Mouse (Mus musculus) liver, postnatal 0 days (tissue): ENCODE measurements around the gene Atad1.

ENCODE experiments used
- CTCF ChIP-seq: sonication (generic); IDR thresholded peaks from 2 replicates; pipeline ENCODE4 v1.5.1; 2016; ENCODE audit warnings: antibody characterized with exemption, low read depth
- EP300 ChIP-seq: IDR thresholded peaks from 2 replicates; pipeline ENCODE4 v1.6.1; 2016; ENCODE audit warnings: antibody characterized with exemption, low read depth, mild to moderate bottlenecking

- TF ChIP-seq EP300 (no peak), CTCF (no peak)
Measured at GRCm38 (mm10) chr19:32653630-32654362, 85.8 kb downstream of the Atad1 start.
